Mouse (Mus musculus) E14TG2a.4 (cell line): ENCODE data around the gene Cgref1.

Experiments
- H3K27me3 ChIP-seq: 2 replicates; pipeline ENCODE4 v1.6.1; 2014; ENCODE audit warnings: low read length, control low read depth; ENCODE audit not compliant: insufficient read depth
- H3K36me3 ChIP-seq: 2 replicates; pipeline ENCODE4 v1.6.1; 2014; ENCODE audit warnings: low read length, control low read depth; ENCODE audit not compliant: insufficient read depth
- H3K4me1 ChIP-seq: replicated peaks from 2 replicates; pipeline ENCODE4 v1.6.1; 2014; ENCODE audit warnings: low read depth, low read length, control low read depth
- H3K4me3 ChIP-seq: replicated peaks from 2 replicates; pipeline ENCODE4 v1.5.1; 2014; ENCODE audit warnings: mild to moderate bottlenecking, low read length
- H3K9me3 ChIP-seq: 2 replicates; pipeline ENCODE4 v1.6.1; 2014; ENCODE audit warnings: low read length, control low read depth
- CTCF ChIP-seq: conservative IDR thresholded peaks from 2 replicates; pipeline ENCODE4 v1.5.1; 2014; ENCODE audit warnings: low read length
- NANOG ChIP-seq: IDR thresholded peaks from 2 replicates; pipeline ENCODE4 v1.6.1; 2014; ENCODE audit warnings: borderline replicate concordance, low read length, mixed read lengths
- POU5F1 ChIP-seq: IDR thresholded peaks from 2 replicates; pipeline ENCODE4 v1.6.1; 2014; ENCODE audit warnings: low read length, borderline replicate concordance

Cgref1 gene

DNA sequence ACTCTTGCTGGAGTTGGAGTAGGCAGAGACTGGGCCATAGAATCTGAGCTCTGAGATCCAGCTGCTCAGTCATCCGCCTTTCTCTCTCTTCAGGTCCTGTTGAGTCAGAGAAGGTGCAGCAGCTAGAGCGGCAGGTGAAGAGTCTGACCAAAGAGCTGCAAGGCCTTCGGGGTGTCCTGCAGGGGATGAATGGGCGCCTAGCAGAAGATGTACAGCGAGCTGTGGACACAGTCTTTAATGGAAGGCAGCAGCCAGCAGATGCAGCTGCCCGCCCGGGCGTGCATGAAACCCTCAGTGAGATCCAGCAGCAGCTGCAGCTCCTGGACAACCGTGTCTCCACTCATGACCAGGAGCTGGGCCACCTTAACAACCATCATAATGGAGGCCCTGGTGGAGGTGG lies 28.6 kb downstream of the Cgref1 start:
- H3K27me3 ChIP-seq = peaks cover 16% of the 10 kb centered on the region
- peaks cover 89% of the 10 kb centered on the region for H3K4me1 ChIP-seq
- H3K4me3 ChIP-seq = peak overlapping the region; percentile 67
- H3K36me3 ChIP-seq = no peaks in the 10 kb centered on the region
- TF ChIP-seq NANOG (no peak), POU5F1 (no peak), CTCF (no peak)
- no peaks in the 10 kb centered on the region for H3K9me3 ChIP-seq

DNA sequence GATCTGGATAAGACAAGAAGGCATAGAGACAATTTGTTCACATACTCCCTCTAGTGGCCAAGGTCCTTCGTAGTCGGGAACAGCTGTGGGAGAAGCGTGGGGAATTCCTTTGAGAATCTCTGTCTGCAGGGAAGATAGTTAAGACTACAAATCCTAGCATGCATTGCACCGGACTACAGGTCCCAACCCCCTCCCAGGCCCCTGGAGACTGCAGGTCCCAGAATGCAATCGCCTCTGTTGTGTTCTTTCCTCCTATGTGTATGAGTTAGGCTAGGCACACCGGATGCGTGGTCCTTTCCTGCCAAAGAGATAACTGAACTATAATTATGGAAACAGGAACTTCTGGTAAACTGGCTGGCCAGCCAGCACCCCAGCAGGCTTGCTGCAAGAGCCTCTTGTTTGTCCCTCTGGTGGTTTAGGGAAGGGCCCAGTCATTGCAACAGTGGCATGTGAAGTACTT lies 29.4 kb downstream of the Cgref1 start:
- H3K9me3 ChIP-seq = no peaks in the 10 kb centered on the region
- peaks cover 86% of the 10 kb centered on the region for H3K4me1 ChIP-seq
- TF ChIP-seq NANOG = no peak
- TF ChIP-seq CTCF = peak; percentile 52
- no peaks in the 10 kb centered on the region for H3K36me3 ChIP-seq
- peaks cover 16% of the 10 kb centered on the region for H3K27me3 ChIP-seq
- peak overlapping the region; percentile 67 for H3K4me3 ChIP-seq

DNA sequence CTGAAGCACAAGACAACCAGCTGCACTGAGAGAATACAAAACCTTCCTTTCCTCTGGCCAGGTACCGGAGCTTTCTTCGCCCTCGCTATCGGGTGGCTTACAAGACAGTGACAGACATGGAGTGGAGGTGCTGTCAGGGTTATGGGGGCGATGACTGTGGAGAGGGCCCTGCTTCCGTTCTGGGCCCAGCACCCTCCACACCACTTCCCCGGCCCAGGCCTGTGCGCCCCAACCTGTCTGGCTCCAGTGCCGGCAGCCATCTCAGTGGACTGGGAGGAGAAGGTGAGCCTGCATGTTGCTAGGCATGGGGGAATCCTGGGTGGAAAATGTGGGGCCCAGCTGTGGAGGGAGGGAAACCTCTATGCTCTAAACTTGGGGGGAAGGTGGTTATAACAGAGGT lies 29.9 kb downstream of the Cgref1 start:
- TF ChIP-seq NANOG = no peak
- Histone ChIP-seq H3K36me3 (no peaks in the 10 kb centered on the region), H3K4me3 (peak overlapping the region; percentile 49), H3K27me3 (peaks cover 14% of the 10 kb centered on the region), H3K4me1 (peaks cover 81% of the 10 kb centered on the region), H3K9me3 (no peaks in the 10 kb centered on the region)

DNA sequence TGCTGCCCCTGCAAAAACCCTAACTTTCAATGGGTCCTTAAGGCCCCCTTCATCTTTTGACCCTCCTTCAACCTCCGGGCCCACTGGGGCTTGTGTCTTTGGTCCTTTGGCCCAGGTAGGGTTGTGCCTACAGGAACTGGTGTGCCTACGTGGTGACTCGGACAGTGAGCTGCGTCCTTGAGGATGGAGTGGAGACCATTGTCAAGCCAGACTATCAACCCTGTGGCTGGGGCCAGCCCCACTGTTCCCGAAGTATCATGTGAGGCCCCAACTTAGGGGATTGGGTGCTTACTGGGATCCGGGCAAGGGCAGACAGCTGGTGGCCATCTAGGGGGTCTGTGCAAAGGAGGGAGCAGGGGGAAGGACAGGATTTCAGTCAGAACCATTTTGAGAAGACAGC lies 30.5 kb downstream of the Cgref1 start:
- H3K4me3 ChIP-seq = no peak overlapping the region
- TF ChIP-seq CTCF (no peak), POU5F1 (no peak), NANOG (no peak)
- H3K4me1 ChIP-seq = peaks cover 76% of the 10 kb centered on the region
- no peaks in the 10 kb centered on the region for H3K36me3 ChIP-seq
- no peaks in the 10 kb centered on the region for H3K9me3 ChIP-seq
- peaks cover 8% of the 10 kb centered on the region for H3K27me3 ChIP-seq

DNA sequence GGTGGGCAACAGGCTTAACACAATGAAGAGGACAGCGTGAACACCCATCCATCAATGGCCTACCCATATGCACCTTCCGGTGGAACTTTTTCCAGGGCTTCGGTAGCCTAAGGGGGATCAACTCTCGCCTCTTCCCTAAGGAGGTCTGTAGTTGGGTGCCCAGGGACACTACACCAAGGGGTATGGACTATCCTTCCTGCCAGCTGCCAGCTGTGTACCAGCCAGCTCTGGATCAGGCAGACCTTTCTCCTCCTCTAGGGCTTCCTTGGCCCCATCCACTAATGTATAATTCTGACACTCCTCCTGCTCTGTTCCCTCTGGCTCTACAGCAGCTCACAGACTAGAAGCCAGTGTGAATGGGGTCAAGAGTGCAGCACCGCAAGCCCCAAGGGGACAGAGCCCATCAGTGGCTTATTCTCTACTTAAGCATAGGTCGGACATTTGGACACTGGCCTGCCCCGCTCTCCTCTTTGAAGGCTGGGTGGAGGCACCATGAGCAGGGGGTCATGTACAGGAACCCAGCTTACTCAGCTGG lies 31.2 kb downstream of the Cgref1 start:
- Histone ChIP-seq H3K4me3 (peak overlapping the region; percentile 69), H3K9me3 (no peaks in the 10 kb centered on the region), H3K27me3 (0 out of 2 replicates have a peak, but pooled peaks cover 4% of the 10 kb centered on the region), H3K36me3 (no peaks in the 10 kb centered on the region), H3K4me1 (peaks cover 74% of the 10 kb centered on the region)
- no peak for TF ChIP-seq CTCF
- TF ChIP-seq POU5F1 = no peak
- no peak for TF ChIP-seq NANOG

DNA sequence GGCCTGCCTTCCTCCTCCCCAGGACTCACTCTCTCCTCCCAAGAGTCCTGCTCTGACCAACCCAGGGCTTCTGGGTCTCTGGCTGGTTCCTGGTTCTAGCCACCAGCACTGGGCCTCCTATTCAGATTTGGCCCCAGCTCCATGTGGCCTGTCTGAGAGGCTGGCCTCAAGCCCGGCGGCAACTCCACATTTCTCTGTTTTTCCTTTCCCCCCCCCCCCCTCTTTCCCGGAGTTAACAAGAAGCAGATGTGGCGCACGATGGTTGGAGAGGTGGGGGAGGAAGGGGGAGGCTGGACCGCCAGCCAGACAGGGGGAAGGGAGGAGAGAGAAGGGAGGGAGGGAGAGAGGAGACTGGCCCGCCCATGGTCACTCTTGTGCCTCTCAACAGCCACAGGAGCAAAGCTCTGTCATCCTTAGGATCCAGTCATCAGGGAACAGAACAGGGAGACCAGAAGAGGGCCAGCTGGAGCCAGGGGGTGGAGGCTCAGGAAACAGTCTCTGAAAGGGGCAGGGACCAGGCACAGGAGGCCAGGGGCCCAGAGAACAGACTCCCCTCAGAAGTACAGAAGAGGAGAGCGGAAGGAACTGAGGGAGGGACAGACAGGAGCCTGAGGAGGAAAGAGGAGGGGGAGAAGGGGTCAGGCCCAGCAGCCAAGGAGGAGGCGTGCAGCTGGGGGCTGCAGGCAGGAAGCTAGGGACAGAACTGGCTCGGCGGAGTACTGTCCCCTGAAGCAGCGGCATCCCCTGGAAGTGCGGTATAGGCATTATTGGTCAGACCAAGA lies 32.1 kb downstream of the Cgref1 start, which contains the start of gene Emilin1:
Gene Emilin1 (plus strand): TSS at position 343 of the 782 bp plus-strand sequence.
- H3K4me1 ChIP-seq = peaks cover 74% of the 10 kb centered on the region
- H3K4me3 ChIP-seq = peak within 1 kb of the TSS; percentile 69
- H3K36me3 ChIP-seq = no peaks in the 10 kb centered on the region
- no peaks in the 10 kb centered on the region for H3K9me3 ChIP-seq
- TF ChIP-seq POU5F1 (no peak), NANOG (no peak), CTCF (no peak)
- H3K27me3 ChIP-seq = 0 out of 2 replicates have a peak, but pooled peaks cover 4% of the 10 kb centered on the region

DNA sequence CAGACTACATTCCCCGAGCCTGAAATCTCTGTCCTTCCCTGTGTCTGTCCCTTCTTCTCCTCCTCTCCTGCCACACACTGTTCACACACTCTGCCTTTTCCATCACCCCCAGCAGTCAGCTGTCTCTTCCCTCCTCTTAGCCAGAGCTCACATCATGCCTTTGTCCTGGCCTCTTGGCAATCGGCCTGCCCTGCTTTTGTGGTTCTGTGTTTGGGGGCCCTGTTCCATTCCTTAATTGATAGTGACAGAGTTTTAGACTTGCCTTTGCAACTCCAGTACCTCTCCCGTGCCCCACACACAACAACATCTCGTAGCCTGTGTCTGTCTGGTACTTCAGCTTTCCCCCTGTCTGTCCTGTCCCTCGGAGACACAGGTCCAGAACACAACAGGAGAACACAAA lies 33.2 kb downstream of the Cgref1 start:
- no peak overlapping the region for H3K4me3 ChIP-seq
- H3K4me1 ChIP-seq = peaks cover 67% of the 10 kb centered on the region
- H3K27me3 ChIP-seq = 0 out of 2 replicates have a peak, but pooled peaks cover 4% of the 10 kb centered on the region
- H3K9me3 ChIP-seq = no peaks in the 10 kb centered on the region
- no peaks in the 10 kb centered on the region for H3K36me3 ChIP-seq
- TF ChIP-seq POU5F1 (no peak), NANOG (no peak), CTCF (no peak)

DNA sequence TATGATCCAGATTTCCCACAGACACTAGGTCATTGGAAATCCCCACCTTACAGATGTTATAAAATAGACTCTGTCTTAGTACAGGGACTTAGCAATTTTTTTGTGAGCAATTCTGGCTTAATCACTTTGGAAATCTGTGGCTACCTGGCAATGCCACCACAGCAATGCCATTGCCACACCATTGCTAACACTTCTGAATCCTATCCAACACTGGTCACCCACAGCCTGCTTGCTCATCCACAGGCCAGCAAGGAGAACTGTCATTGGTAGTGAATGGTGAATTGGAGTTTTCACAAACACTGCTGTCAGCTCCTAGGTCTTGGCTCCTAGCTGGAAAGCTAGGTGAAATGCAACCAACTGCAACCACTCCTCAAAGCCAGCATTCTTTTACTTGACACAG lies 34.9 kb downstream of the Cgref1 start:
- Histone ChIP-seq H3K36me3 (peaks cover 8% of the 10 kb centered on the region), H3K9me3 (no peaks in the 10 kb centered on the region)
- TF ChIP-seq NANOG (no peak), CTCF (no peak), POU5F1 (no peak)

DNA sequence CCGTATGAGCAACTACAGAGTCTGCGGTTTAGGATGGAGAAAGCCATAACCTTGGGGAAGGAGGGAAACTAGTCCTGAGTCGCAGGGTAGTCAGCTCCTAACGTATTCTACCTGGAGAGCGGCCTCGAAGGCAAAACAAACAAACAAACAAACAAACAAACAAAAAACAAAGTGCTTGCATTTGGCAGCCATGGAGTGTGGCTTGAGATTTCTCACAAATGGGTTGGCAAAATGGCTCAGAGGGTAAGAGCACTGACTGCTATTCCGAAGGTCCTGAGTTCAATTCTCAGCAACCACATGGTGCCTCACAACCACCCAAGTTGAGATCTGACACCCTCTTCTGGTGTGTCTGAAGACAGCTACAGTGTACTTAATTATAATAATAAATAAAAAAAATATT lies 35.5 kb downstream of the Cgref1 start:
- no peak overlapping the region for H3K4me3 ChIP-seq
- H3K4me1 ChIP-seq = peaks cover 68% of the 10 kb centered on the region
- H3K9me3 ChIP-seq = no peaks in the 10 kb centered on the region
- TF ChIP-seq CTCF (no peak), POU5F1 (no peak), NANOG (no peak)
- H3K36me3 ChIP-seq = peaks cover 15% of the 10 kb centered on the region
- H3K27me3 ChIP-seq = 0 out of 2 replicates have a peak, but pooled peaks cover 4% of the 10 kb centered on the region

More for the DNA sequence above, 34.9 kb downstream of the Cgref1 start:
- Histone ChIP-seq H3K4me1 (peaks cover 68% of the 10 kb centered on the region), H3K4me3 (no peak overlapping the region), H3K27me3 (0 out of 2 replicates have a peak, but pooled peaks cover 4% of the 10 kb centered on the region)
